Mouse (Mus musculus) G1E (cell line): ENCODE data around the gene Ctps.

ENCODE experiments used
- CTCF ChIP-seq: IDR thresholded peaks from 2 replicates; pipeline ENCODE4 v1.5.1; 2012; ENCODE audit warnings: low read depth, low read length, inconsistent platforms, mixed read lengths
- TAL1 ChIP-seq: conservative IDR thresholded peaks from 2 replicates; pipeline ENCODE4 v1.6.1; 2012; ENCODE audit warnings: low read depth, low read length, inconsistent platforms, mixed read lengths

GRCm38 (mm10) chr4:120615528-120616081, 45.5 kb upstream of the Ctps start:
- TF ChIP-seq CTCF (no peak), TAL1 (no peak)
